Mouse (Mus musculus) CD8-positive naive resting alpha-beta T cell, adult 57 days (primary cell): Measurements from ENCODE around the gene Pcbp1. TPM values are rescaled to one million over a fixed set of nuclear protein-coding genes. Genes with fewer than 3 reads are reported as not detected.

Experiments
- total RNA-seq: library from RNA; stranded (reverse); gene quantifications from one replicate; pipeline ENCODE4 v1.2.4, GENCODE M21; 2023

Pcbp1 gene
- 198 TPM for total RNA-seq

DNA sequence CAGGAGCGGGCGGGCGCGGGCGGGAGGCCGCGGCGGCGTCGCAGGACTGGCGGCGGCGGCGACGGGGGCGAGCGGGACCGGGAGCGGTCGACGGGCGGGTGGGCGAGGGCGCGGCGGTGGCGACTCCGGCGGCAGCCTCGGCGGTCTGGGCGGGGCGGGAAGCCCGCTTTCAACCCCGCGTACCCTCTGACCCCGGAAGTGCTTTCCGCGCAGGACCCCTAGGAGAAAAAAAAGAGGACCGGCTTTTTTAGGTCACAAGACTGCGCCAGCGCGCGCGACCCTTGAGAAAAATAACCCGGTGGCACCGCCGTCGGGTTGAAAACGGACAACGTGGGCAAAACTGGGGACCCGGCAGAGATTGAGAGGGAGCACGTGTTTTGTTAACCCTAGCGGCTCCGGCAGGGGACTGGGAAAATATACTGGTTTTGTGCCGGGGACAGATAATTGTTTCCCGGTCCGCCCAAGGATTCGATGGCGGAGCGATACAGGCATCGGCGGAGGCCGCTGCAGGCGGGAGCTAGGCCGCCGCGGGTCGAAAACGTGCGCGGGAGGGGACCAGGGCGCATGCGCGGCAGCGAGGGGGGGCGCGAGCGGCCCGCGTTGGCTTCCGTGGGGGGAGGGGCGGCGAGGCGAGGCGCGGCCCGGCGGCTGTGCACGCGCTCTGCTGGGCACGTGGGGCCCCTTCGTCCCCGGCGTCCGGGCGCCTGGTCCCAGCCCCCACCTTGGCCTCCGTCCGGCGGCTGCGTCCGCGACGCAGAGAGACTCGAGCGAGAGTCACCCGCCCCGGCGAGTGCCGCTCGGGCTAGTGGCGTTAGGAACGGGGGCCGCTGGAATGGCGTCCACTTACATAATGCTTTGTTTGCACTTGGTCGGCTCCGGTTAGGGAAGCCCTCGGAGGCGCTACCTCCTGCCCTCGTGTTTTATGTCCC is at the start of gene Pcbp1:
Gene Pcbp1 (minus strand): TSS at position 290 of the 929 bp plus-strand sequence.

Other genes with a start within 250 kb of the Pcbp1 start
- 14.9 TPM for gene Fam136a, start 160.7 kb downstream of the Pcbp1 start, total RNA-seq
- 279 TPM for gene Snrpg, start 155.0 kb downstream of the Pcbp1 start, total RNA-seq
- gene Pcyox1, start 129.2 kb downstream of the Pcbp1 start, total RNA-seq: 9.4 TPM
- 75.4 TPM for gene Tia1, start 122.1 kb downstream of the Pcbp1 start, total RNA-seq
- gene Gm44790, start 99.7 kb downstream of the Pcbp1 start, total RNA-seq: not detected
- gene C87436, start 87.9 kb downstream of the Pcbp1 start, total RNA-seq: 48.5 TPM
- not detected for gene Asprv1, start 101.8 kb upstream of the Pcbp1 start, total RNA-seq
- 31.5 TPM for gene Mxd1, start 142.8 kb upstream of the Pcbp1 start, total RNA-seq
- 36.3 TPM for gene Snrnp27, start 158.2 kb upstream of the Pcbp1 start, total RNA-seq
- 29.2 TPM for gene Gmcl1, start 207.1 kb upstream of the Pcbp1 start, total RNA-seq